Mouse (Mus musculus) embryonic facial prominence, embryonic 13.5 days (tissue): ENCODE measurements around the gene Churc1. TPM values are rescaled to one million over a fixed set of nuclear protein-coding genes. Genes with fewer than 3 reads are reported as not detected.

Source experiments
- ATAC-seq: fragments of 200-750 bp; cut with Nextera tagmentation; 2 replicates; pipeline ENCODE4 v1.8.0; 2017; ENCODE audit warnings: low read depth; ENCODE audit not compliant: insufficient number of reproducible peaks, insufficient read depth, low FRiP score, low TSS enrichment
- H3K27ac ChIP-seq: fragments of 300-500 bp; sonication (generic); 2 replicates; pipeline ENCODE4 v1.5.1; 2015; ENCODE audit warnings: moderate library complexity, mild to moderate bottlenecking, inconsistent platforms
- H3K27me3 ChIP-seq: fragments of 300-500 bp; sonication (generic); 2 replicates; pipeline ENCODE4 v1.6.1; 2015; ENCODE audit warnings: mild to moderate bottlenecking, inconsistent platforms
- H3K36me3 ChIP-seq: fragments of 300-500 bp; sonication (generic); 2 replicates; pipeline ENCODE4 v1.6.1; 2015; ENCODE audit warnings: mild to moderate bottlenecking, inconsistent platforms
- H3K4me1 ChIP-seq: fragments of 300-500 bp; sonication (generic); 2 replicates; pipeline ENCODE4 v1.6.1; 2015; ENCODE audit warnings: inconsistent platforms
- H3K4me2 ChIP-seq: fragments of 300-500 bp; sonication (generic); 2 replicates; pipeline ENCODE4 v1.6.1; 2015; ENCODE audit warnings: moderate library complexity, mild to moderate bottlenecking, inconsistent platforms
- H3K4me3 ChIP-seq: fragments of 300-500 bp; sonication (generic); 2 replicates; pipeline ENCODE4 v1.5.1; 2015; ENCODE audit warnings: mild to moderate bottlenecking, inconsistent platforms
- H3K9ac ChIP-seq: fragments of 300-500 bp; sonication (generic); 2 replicates; pipeline ENCODE4 v1.6.1; 2015; ENCODE audit warnings: mild to moderate bottlenecking, inconsistent platforms
- H3K9me3 ChIP-seq: fragments of 300-500 bp; sonication (generic); 2 replicates; pipeline ENCODE4 v1.6.1; 2016; ENCODE audit warnings: inconsistent platforms
- WGBS: fragments of 180-500 bp; shearing (Covaris S2); methylation state at CpG from one replicate; pipeline ENCODE4 v1.1.7; 2015; ENCODE audit warnings: mixed read lengths; 5-methylcytosine and 5-hydroxymethylcytosine counted together
- polyA plus RNA-seq: library from polyadenylated mRNA; unstranded; fragments of >200 nt; fragmentation: Nextera tagmentation; extraction: Ambion mirVana; gene quantifications from 2 replicates; pipeline ENCODE4 v1.2.1, GENCODE M21; 2015

Churc1 gene
- 90.1 and 96.4 TPM in 2 replicates for polyA plus RNA-seq

DNA sequence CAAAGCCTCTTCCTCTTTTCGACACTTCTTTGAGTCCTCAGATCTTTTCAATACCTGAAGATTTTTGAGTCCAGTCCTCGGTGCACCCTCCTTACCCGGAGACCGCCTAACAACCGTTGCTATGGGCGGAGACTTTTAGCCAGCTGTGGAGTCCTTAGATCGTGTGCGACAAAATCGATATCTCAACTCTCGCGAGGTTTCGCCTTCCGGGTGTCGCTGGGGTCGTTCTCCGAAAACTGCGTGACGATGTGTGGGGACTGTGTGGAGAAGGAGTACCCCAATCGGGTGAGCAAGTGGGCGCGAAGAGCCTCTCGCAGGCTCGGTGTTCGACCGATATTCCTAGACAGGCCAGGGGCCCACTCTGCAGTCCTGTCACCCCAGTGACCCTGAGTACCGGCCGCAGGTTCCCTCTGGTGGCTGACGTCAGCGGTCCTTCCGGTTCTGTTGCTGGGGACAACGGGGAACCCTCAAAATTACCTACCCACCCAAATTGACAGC is at the start of gene Churc1, which contains the start of gene Fntb:
Gene Churc1 (plus strand): TSS at position 185 of the 498 bp plus-strand sequence.
Gene Fntb (plus strand): TSS at position 236 of the 498 bp plus-strand sequence.
- H3K27ac ChIP-seq = peak within 1 kb of the TSS; percentile 35
- H3K36me3 ChIP-seq = no peaks in the 10 kb centered on the region
- peaks cover 9% of the 10 kb centered on the region; the same call in 1 of the 2 replicates for H3K4me1 ChIP-seq
- ATAC-seq = peak; percentile 93
- WGBS = under 1% methylated on average over 31 of the region's 31 CpGs
- peak within 1 kb of the TSS; percentile 59 for H3K4me2 ChIP-seq
- H3K27me3 ChIP-seq = no peaks in the 10 kb centered on the region
- no peaks in the 10 kb centered on the region for H3K9me3 ChIP-seq
- H3K4me3 ChIP-seq = peak within 1 kb of the TSS; percentile 61
- H3K9ac ChIP-seq = peak within 1 kb of the TSS; percentile 78

DNA sequence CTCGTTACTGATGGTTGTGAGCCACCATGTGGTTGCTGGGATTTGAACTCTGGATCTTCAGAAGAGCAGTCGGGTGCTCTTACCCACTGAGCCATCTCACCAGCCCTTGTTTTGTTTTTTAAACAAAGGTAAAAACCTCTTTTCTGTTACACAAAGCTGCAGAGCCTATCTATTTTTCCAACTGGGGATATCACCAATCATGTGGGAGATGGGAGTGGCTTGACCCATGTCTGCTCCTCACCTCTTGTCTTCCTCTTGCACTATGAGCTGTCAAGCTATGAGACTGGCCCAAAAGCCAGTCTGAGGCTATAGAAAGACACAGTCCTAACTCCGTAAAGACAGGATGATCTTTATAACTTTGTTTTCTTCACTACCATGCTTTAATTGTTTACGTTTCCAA is 47.0 kb upstream of the Churc1 start:
- no peaks in the 10 kb centered on the region for H3K4me1 ChIP-seq
- H3K27me3 ChIP-seq = peaks cover 12% of the 10 kb centered on the region
- no peak for ATAC-seq
- no peaks in the 10 kb centered on the region for H3K9me3 ChIP-seq
- no peaks in the 10 kb centered on the region for H3K36me3 ChIP-seq
- no peak overlapping the region for H3K27ac ChIP-seq
- H3K9ac ChIP-seq = no peak overlapping the region
- H3K4me3 ChIP-seq = no peak overlapping the region
- no peak overlapping the region for H3K4me2 ChIP-seq
- 85% methylated on average over 4 of the region's 4 CpGs for WGBS

DNA sequence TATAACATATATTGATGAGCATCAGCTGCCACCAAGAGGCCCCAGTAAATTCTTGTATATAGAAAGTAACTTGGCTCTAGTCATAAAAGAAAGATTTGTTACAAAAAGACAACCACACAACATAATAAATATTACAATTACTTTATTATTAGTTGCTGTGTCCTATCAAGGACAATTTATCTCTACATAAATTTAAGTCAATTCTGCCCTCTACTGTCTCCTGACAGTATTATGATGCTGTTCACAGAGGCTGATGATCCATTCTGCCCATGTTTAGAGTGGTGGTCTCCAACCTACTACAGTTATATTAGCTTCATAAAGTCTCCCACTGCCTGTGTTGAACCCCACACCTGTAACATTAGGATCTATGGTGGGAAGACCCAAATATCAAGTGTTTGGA is 44.8 kb upstream of the Churc1 start:
- Histone ChIP-seq H3K4me3 (no peak overlapping the region), H3K9ac (no peak overlapping the region)
- ATAC-seq = no peak

DNA sequence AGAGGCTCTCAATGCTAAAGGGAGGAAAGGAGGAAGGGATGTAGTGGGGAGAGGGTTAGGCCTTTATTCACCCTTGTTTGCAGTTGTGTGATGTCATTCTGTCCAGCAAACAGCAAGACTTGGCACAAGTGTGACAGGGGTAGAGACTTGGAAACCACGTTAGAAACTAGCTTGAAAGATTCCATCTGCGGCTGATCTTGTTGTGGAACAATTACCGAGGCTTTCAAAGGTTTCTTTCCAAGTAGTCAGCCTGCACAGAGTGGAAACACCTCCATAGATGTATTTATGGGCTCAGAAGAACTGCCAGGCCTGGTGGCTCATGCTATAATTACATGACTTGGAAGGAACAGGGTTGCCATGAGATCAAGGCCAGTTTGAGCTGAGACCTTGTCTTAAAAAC is 43.3 kb upstream of the Churc1 start:
- no peak overlapping the region for H3K4me3 ChIP-seq
- 69% methylated on average over 3 of the region's 3 CpGs for WGBS
- H3K27me3 ChIP-seq = no peaks in the 10 kb centered on the region
- no peaks in the 10 kb centered on the region for H3K9me3 ChIP-seq
- no peak overlapping the region for H3K9ac ChIP-seq
- no peak overlapping the region for H3K27ac ChIP-seq
- H3K4me2 ChIP-seq = no peak overlapping the region
- H3K36me3 ChIP-seq = no peaks in the 10 kb centered on the region
- no peaks in the 10 kb centered on the region for H3K4me1 ChIP-seq
- no peak for ATAC-seq

More for the DNA sequence above, 44.8 kb upstream of the Churc1 start:
- Histone ChIP-seq H3K27me3 (no peaks in the 10 kb centered on the region), H3K27ac (no peak overlapping the region), H3K36me3 (no peaks in the 10 kb centered on the region), H3K4me2 (no peak overlapping the region), H3K4me1 (no peaks in the 10 kb centered on the region), H3K9me3 (no peaks in the 10 kb centered on the region)

DNA sequence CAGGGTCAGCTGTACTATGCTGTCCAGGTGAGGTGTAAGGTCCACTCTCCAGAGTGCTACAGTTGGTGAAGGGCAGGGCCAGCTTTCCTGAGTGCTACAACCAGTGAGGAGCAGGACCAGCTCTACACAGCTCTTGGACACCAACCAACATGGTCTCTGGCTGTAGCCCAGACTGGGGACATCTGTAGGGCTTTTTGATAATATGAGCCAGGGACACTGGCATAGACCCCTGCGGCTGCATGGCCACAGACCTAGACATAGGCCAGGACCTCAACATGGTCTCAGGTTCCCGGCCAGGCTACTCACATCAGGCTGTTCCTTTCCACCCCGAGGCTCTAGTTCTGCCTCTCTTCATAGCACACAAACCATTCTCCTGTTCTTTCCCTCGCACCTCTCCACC is 37.4 kb upstream of the Churc1 start:
- Histone ChIP-seq H3K27ac (no peak overlapping the region), H3K4me3 (no peak overlapping the region), H3K9ac (no peak overlapping the region), H3K27me3 (no peaks in the 10 kb centered on the region), H3K36me3 (no peaks in the 10 kb centered on the region), H3K4me1 (no peaks in the 10 kb centered on the region), H3K9me3 (peaks cover 3% of the 10 kb centered on the region; the same call in 1 of the 2 replicates), H3K4me2 (no peak overlapping the region)
- no peak for ATAC-seq
- 92% methylated on average over 4 of the region's 4 CpGs for WGBS

DNA sequence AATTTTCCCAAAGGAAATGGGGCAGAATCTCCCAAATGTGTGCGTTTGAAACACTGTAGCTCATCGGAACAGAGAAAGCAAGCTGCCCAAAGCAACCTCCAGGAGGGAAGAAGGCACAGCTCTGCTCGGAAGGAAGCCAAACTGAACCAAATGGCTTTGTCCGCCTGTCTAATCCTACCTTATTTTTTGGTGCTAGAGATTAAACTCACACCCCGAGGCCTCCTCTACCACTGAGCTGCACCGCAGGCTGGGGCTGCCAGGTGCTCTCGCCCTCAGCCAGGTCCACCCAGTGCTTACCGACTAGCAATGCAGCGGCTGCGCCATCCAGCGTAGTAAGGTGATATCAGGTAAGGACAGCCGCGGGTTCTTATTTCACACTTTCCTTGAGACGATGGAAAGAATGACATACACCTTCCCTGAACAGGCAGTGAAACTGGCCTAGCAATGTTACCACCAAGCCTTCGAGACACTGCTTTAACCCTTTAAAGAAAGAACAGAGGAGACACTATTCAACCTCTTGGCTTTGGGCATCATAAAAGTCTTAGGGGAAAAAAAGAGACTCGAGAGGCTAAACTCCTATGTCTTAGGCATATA is 14.4 kb upstream of the Churc1 start:
- H3K4me1 ChIP-seq = no peaks in the 10 kb centered on the region
- no peaks in the 10 kb centered on the region for H3K36me3 ChIP-seq
- no peak overlapping the region for H3K4me2 ChIP-seq
- no peaks in the 10 kb centered on the region for H3K9me3 ChIP-seq
- no peak overlapping the region for H3K4me3 ChIP-seq
- no peak overlapping the region for H3K9ac ChIP-seq
- no peak for ATAC-seq
- 0 out of 2 replicates have a peak, but pooled peaks cover 3% of the 10 kb centered on the region for H3K27me3 ChIP-seq
- 72% methylated on average over 16 of the region's 16 CpGs for WGBS
- no peak overlapping the region for H3K27ac ChIP-seq

DNA sequence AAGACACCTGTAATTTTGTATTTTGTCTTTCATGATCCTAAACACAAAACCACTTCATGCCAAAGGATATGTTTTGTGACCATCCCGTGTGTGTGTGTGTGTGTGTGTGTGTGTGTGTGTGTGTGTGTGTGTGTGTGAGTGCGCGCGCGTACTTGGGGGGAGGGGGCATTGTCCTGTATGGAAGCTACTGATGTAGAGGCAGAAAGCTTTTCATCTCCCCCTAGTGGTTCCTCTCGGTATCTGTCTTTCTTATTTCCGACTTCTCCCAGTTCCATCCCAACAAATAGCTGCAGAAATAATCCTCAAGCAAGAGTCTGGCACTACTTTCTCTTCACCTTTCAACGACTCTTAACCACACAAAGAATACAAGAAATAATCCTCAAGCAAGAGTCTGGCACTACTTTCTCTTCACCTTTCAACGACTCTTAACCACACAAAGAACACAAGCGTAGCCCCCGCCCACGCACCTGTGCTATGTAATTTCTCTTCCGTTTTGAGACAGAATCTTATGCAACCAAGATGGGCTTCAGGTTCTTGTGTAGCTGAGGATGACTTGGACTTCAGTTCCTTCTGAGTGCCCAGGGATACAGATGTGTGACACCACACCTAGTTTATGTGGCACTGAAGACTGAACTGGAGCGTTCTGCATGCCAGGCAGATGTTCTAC is 12.6 kb upstream of the Churc1 start:
- WGBS = 44% methylated on average over 14 of the region's 14 CpGs
- H3K27me3 ChIP-seq = 0 out of 2 replicates have a peak, but pooled peaks cover 3% of the 10 kb centered on the region
- no peak for ATAC-seq

DNA sequence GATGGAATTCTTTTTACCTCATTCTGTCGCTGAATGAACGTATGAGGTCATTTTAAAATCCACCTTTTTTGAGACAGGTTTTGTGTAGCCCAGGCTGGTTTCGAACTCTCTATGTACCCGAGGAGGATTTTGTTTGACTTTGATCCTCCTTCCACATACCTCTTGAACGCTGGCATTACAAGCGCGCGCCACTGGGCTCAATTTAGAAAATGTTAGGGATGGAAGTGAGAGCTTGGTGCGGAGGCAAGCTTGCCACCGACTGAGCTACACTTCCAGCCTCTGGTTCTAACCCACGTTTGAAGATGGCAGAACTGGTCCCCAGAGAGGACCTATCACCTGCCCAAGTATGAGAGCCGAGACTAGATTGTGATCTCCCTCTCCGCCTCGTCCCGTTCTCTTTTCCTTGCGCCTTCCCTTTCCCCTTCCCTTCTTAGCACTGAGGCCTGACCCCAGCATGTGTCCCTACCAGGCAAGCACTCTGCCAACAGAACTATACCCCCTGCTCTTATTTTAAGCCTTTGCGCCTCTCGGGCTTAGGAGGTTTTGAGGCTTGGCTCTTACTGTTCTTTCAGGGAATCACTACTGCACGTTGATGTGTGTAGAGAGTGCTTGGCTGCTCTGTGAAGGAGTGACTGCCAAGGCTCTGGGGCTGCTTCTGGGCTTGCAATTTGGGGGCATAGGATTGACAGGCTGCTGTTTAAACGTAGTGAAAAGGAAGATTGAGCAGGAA is 728 bp downstream of the Churc1 start:
- WGBS = 35% methylated on average over 20 of the region's 20 CpGs
- ATAC-seq = no peak
- Histone ChIP-seq H3K4me2 (peak overlapping the region; percentile 59), H3K9ac (peak overlapping the region; percentile 78), H3K4me3 (peak overlapping the region; percentile 61), H3K4me1 (peaks cover 9% of the 10 kb centered on the region; the same call in 1 of the 2 replicates), H3K27me3 (no peaks in the 10 kb centered on the region), H3K9me3 (no peaks in the 10 kb centered on the region), H3K27ac (peak overlapping the region; percentile 35), H3K36me3 (no peaks in the 10 kb centered on the region)

More for the DNA sequence above, 12.6 kb upstream of the Churc1 start:
- Histone ChIP-seq H3K4me2 (no peak overlapping the region), H3K9me3 (no peaks in the 10 kb centered on the region), H3K36me3 (no peaks in the 10 kb centered on the region), H3K4me3 (no peak overlapping the region), H3K9ac (no peak overlapping the region), H3K27ac (no peak overlapping the region), H3K4me1 (no peaks in the 10 kb centered on the region)

DNA sequence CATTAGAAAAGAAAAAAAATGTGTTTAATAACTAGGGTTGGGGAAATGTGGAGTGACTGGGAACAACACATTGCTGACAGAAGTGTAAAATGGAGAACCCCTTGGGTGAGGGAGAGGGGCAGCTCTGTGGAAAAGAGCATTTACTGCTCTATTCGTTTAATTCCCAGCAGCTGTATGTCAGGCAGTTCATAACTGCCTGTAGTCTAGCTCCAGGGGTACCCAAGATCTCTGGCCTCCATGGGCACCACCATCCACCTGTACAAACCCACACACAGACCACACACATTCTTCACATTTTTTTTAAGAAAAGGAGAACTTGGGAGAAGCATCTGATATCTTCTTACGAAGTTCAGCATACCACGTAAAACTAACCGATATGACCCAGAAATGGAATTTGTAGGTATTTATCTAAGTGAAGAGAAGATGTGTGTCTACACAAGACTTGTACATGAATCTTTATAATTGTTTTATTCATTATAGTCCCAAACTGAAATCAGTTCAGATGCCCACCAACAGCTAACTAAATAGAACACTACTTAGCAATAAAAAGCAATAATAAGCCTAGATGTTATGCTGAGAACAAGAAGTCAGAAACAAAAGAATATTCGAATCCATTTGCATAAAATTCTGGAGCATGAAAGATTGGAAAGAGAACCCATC is 5.6 kb downstream of the Churc1 start:
- WGBS = 82% methylated on average over 5 of the region's 5 CpGs
- Histone ChIP-seq H3K36me3 (0 out of 2 replicates have a peak, but pooled peaks cover 1% of the 10 kb centered on the region), H3K4me1 (peaks cover 7% of the 10 kb centered on the region; the same call in 1 of the 2 replicates), H3K4me3 (no peak overlapping the region), H3K9me3 (no peaks in the 10 kb centered on the region), H3K4me2 (no peak overlapping the region), H3K27ac (no peak overlapping the region), H3K27me3 (no peaks in the 10 kb centered on the region), H3K9ac (no peak overlapping the region)
- ATAC-seq = no peak

DNA sequence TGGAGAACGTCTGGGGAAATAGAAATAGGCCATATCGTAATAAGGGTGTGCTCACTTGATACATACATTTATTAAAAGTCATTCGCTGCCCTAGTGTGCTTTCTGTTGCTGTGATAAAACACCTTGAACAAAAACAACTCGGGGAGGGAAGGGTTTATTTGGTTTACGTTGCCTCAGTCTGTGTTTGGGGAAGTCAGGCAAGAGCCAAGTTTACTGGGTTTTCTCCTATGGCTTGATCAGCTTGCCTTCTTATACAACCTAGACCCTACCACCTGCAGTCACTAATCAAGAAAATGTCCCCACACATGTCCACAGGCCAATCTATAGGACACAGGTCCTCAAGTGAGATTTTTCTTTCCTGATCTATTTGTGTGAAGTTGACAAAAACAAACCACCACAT is 6.2 kb downstream of the Churc1 start:
- WGBS = 90% methylated on average over 5 of the region's 5 CpGs

DNA sequence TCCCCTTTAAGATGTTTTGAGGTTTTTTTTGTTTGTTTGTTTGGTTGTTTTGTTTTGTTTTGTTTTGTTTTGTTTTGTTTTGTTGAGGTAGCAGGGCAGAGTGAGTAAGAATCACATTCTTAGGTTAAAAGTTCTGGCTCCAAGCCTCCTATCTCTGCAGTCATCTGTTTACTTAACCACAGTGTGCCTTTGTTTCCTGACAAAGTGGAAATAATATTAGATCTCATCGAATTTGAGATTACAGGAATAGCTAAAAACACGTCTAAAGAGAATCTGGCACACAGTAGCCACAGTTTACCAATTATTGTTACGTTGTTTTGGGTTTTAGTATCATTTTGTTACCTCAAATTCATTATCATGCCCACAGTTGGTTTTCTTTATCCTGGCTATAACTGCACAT is 9.3 kb downstream of the Churc1 start:
- ATAC-seq = no peak
- H3K36me3 ChIP-seq = peaks cover 8% of the 10 kb centered on the region
- no peak overlapping the region for H3K27ac ChIP-seq
- H3K4me1 ChIP-seq = no peaks in the 10 kb centered on the region
- H3K4me3 ChIP-seq = no peak overlapping the region
- H3K27me3 ChIP-seq = no peaks in the 10 kb centered on the region
- H3K9me3 ChIP-seq = no peaks in the 10 kb centered on the region
- WGBS = 70% methylated on average over 3 of the region's 3 CpGs
- H3K9ac ChIP-seq = no peak overlapping the region
- H3K4me2 ChIP-seq = no peak overlapping the region

More for the DNA sequence above, 6.2 kb downstream of the Churc1 start:
- no peak overlapping the region for H3K4me3 ChIP-seq
- no peak overlapping the region for H3K4me2 ChIP-seq
- peaks cover 2% of the 10 kb centered on the region; the same call in 1 of the 2 replicates for H3K4me1 ChIP-seq
- H3K36me3 ChIP-seq = 0 out of 2 replicates have a peak, but pooled peaks cover 3% of the 10 kb centered on the region
- ATAC-seq = no peak
- no peak overlapping the region for H3K27ac ChIP-seq
- no peaks in the 10 kb centered on the region for H3K9me3 ChIP-seq
- H3K9ac ChIP-seq = no peak overlapping the region
- H3K27me3 ChIP-seq = no peaks in the 10 kb centered on the region
